ENCODE assay signal across 7 mouse cellular contexts in genomic region chr7:99981311-99981710, GRCm38 (mm10). TPM values are rescaled to one million over a fixed set of nuclear protein-coding genes. Genes with fewer than 3 reads are reported as not detected.
DNase-seq lines count a peak whose midpoint lies in the region; ATAC-seq and TF ChIP-seq lines count a peak whose summit lies in the region.

No protein-coding gene starts in this region.

- H3K27me3 ChIP-seq in liver, adult 2 months (ENCODE audit: control insufficient read depth, insufficient read depth, low read length) = no peaks in the 10 kb centered on the region
- H3K27me3 ChIP-seq in limb, embryonic 13.5 days = no peaks in the 10 kb centered on the region
- no peaks in the 10 kb centered on the region for H3K27me3 ChIP-seq in splenic B cell, adult 2 months (ENCODE audit: control insufficient read depth, insufficient read depth, low read length, poor library complexity, severe bottlenecking)

- DNase-seq in liver, adult 2 months (ENCODE audit: extremely low read depth, low read depth, low spot score) = peak; percentile 69
- DNase-seq in liver = no peak
- DNase-seq in c-Kit-negative CD71-positive TER-119-positive erythroid progenitor cells, embryonic 14.5 days (ENCODE audit: low read depth, low spot score) = peak; percentile 44
- peak; percentile 49 to 52 for DNase-seq in heart, adult 9 months (ENCODE audit: low spot score in 2 of 2)
- DNase-seq in splenic B cell, adult 2 months (ENCODE audit: low read depth, low spot score) = peak; percentile 44
- no peak for DNase-seq in gastrocnemius, postnatal 10 days

- no peak for TF ChIP-seq POLR2A in liver, adult 2 months (IDR thresholded peaks at IDR 0.05; ENCODE audit: extremely low read depth, insufficient read depth, low read length)

- no peak overlapping the region for H3K4me3 ChIP-seq in liver, adult 2 months (ENCODE audit: insufficient read depth, low read depth, low read length)
- H3K4me3 ChIP-seq in limb, embryonic 13.5 days = no peak overlapping the region

- H3K79me2 ChIP-seq in liver, adult 2 months (ENCODE audit: control insufficient read depth, insufficient read depth, low read length) = peaks cover 9% of the 10 kb centered on the region

- peak; percentile 40; the same call in 1 of the 2 replicates for TF ChIP-seq CTCF in liver, adult 2 months (IDR thresholded peaks at IDR 0.05; ENCODE audit: low read depth, low read length)

- no peak overlapping the region for H3K27ac ChIP-seq in liver, adult 2 months (replicated peaks; ENCODE audit: insufficient read depth, low read depth, low read length)
- peak overlapping the region; percentile 61; the same call in 1 of the 2 replicates for H3K27ac ChIP-seq in limb, embryonic 13.5 days

- whole genome bisulfite sequencing in liver, adult 2 months = 4% methylated on average over 2 of the region's 2 CpGs
- 6% methylated on average over 2 of the region's 2 CpGs for WGBS in limb, embryonic 13.5 days

- H3K9ac ChIP-seq in liver, adult 2 months (ENCODE audit: low read depth, low read length) = no peak overlapping the region; the same call in 1 of the 2 replicates
- no peak overlapping the region for H3K9ac ChIP-seq in limb, embryonic 13.5 days

- peaks cover 6% of the 10 kb centered on the region; the same call in 1 of the 2 replicates for H3K9me3 ChIP-seq in limb, embryonic 13.5 days

- no peaks in the 10 kb centered on the region for H3K36me3 ChIP-seq in liver, adult 2 months (ENCODE audit: control insufficient read depth, insufficient read depth, low read length)
- H3K36me3 ChIP-seq in limb, embryonic 13.5 days = no peaks in the 10 kb centered on the region
- no peaks in the 10 kb centered on the region for H3K36me3 ChIP-seq in splenic B cell, adult 2 months (ENCODE audit: control insufficient read depth, insufficient read depth, low read length, poor library complexity, severe bottlenecking)

- H3K4me1 ChIP-seq in liver, adult 2 months (ENCODE audit: control insufficient read depth, insufficient read depth, low read length) = peaks cover 10% of the 10 kb centered on the region
- H3K4me1 ChIP-seq in limb, embryonic 13.5 days = peaks cover 22% of the 10 kb centered on the region

- ATAC-seq in limb, embryonic 13.5 days (ENCODE audit: low FRiP score, low read depth) = no peak

- peak overlapping the region; percentile 73; the same call in 1 of the 2 replicates for H3K4me2 ChIP-seq in limb, embryonic 13.5 days (replicated peaks)

RNA-seq across cellular contexts. Expression of gene Rnf169, which starts 1.1 kb away (rescaled TPM):
- total RNA-seq in liver, adult 2 months (2014; rRNA removed) = 27.6 and 31.5 TPM in 2 replicates
- 5.6 and 6.5 TPM in 2 replicates for polyA plus RNA-seq in liver, adult 2 months (2012; rRNA removed)
- 6.4 and 6.6 TPM in 2 replicates for polyA plus RNA-seq in limb, embryonic 13.5 days (2015; fragmentation: Nextera tagmentation; extraction: Ambion mirVana)
- total RNA-seq in gastrocnemius, postnatal 10 days (2021) = 10 to 100 TPM in 1 of 2 experiments, 1 to 10 TPM in 1; 9.2 to 10.5 TPM

RNA-seq across cellular contexts. Expression of gene Chrdl2, which starts 24.7 kb away (rescaled TPM):
- total RNA-seq in liver, adult 2 months (2014; rRNA removed) = not detected in 2 replicates
- polyA plus RNA-seq in liver, adult 2 months (2012; rRNA removed) = 0.05 TPM in 1 of 2 replicates, not detected in the other
- polyA plus RNA-seq in limb, embryonic 13.5 days (2015; fragmentation: Nextera tagmentation; extraction: Ambion mirVana) = 2.6 and 3.0 TPM in 2 replicates
- 1 to 10 TPM; 2.5 to 3.3 TPM for total RNA-seq in gastrocnemius, postnatal 10 days (2021)

Comparison
In these comparisons a context has a peak if more than half of its experiments do, and no peak if none do; other contexts are left out.
1. DNase-seq: peak in liver, adult 2 months (single experiment), c-Kit-negative CD71-positive TER-119-positive erythroid progenitor cells, embryonic 14.5 days (single experiment), heart, adult 9 months (2 of 2) and splenic B cell, adult 2 months (single experiment); none in liver (single experiment) and gastrocnemius, postnatal 10 days (single experiment).